Mouse (Mus musculus) liver, embryonic 14.5 days (tissue): ENCODE results near the gene Car6.

Source experiments
- CTCF ChIP-seq: IDR thresholded peaks from 2 replicates; pipeline ENCODE4 v1.5.1; 2016; ENCODE audit warnings: antibody characterized with exemption, low read depth, control low read depth
- EP300 ChIP-seq: IDR thresholded peaks from 2 replicates; pipeline ENCODE4 v1.6.1; 2016; ENCODE audit warnings: antibody characterized with exemption, low read depth

- TF ChIP-seq EP300 (no peak), CTCF (no peak)
Observed at GRCm38 (mm10) chr4:150159458-150159857, 41.7 kb downstream of the Car6 start.
